Mouse (Mus musculus) testis, adult 2 months (tissue): ENCODE measurements at regions not wholly inside any gene's neighbourhood (a gene's known extent, or its start where the extent isn't known, plus 50 kb on each side); places are given as distances from the start of the nearest gene placed in this dataset.

Experiments
- CTCF ChIP-seq: fragments of 200-500 bp; IDR thresholded peaks from 2 replicates; pipeline ENCODE4 v1.5.1; 2012; ENCODE audit warnings: low read depth, mild to moderate bottlenecking, inconsistent platforms, low read length, moderate library complexity; ENCODE audit not compliant: control insufficient read depth, insufficient read depth, insufficient replicate concordance
- POLR2A ChIP-seq: fragments of 200-500 bp; IDR thresholded peaks from 2 replicates; pipeline ENCODE4 v1.6.1; 2012; ENCODE audit warnings: low read depth, mild to moderate bottlenecking, inconsistent platforms, low read length, moderate library complexity; ENCODE audit not compliant: control insufficient read depth

GRCm38 (mm10) chr4:55723124-55723523, 190.9 kb upstream of the Klf4 start:
- TF ChIP-seq POLR2A (no peak), CTCF (no peak)
